Mouse (Mus musculus) cerebellum, adult 2 months (tissue): ENCODE data around the gene Arhgap42. TPM values are rescaled to one million over a fixed set of nuclear protein-coding genes. Genes with fewer than 3 reads are reported as not detected.

Experiments
- DNase-seq, 2 experiments: peaks; one replicate each; pipeline ENCODE4 v3.0.0; 2021
- H3K27ac ChIP-seq: fragments of 200-500 bp; 2 replicates; pipeline ENCODE4 v1.5.1; 2012; ENCODE audit warnings: low read length, control low read depth, inconsistent platforms; ENCODE audit not compliant: insufficient read depth
- H3K27me3 ChIP-seq: fragments of 200-500 bp; 2 replicates; pipeline ENCODE4 v1.6.1; 2012; ENCODE audit warnings: inconsistent platforms, mild to moderate bottlenecking, low read length, moderate library complexity; ENCODE audit not compliant: control insufficient read depth, insufficient read depth
- H3K4me1 ChIP-seq: fragments of 200-500 bp; 2 replicates; pipeline ENCODE4 v1.6.1; 2011; ENCODE audit warnings: low read length; ENCODE audit not compliant: control insufficient read depth, insufficient read depth
- H3K4me3 ChIP-seq: fragments of 200-500 bp; replicated peaks from 2 replicates; pipeline ENCODE3; 2011; ENCODE audit warnings: mild to moderate bottlenecking, low read depth, low read length, control low read depth; ENCODE audit not compliant: insufficient read depth
- CTCF ChIP-seq: fragments of 200-500 bp; IDR thresholded peaks from 2 replicates; pipeline ENCODE4 v1.5.1; 2011; ENCODE audit warnings: low read depth, mild to moderate bottlenecking, control low read depth, low read length, moderate library complexity, borderline replicate concordance; ENCODE audit not compliant: insufficient read depth
- POLR2A ChIP-seq: fragments of 200-500 bp; IDR thresholded peaks from 2 replicates; pipeline ENCODE4 v1.6.1; 2011; ENCODE audit warnings: low read length, control low read depth, borderline replicate concordance; ENCODE audit not compliant: insufficient read depth
- WGBS: fragments of 180-500 bp; shearing (Covaris S2); methylation state at CpG from one replicate; pipeline ENCODE4 v1.1.7; 2018; 5-methylcytosine and 5-hydroxymethylcytosine counted together
- polyA plus RNA-seq: library from polyadenylated mRNA; depleted of rRNA; stranded (reverse); fragments of >200 nt; gene quantifications from 2 replicates; pipeline ENCODE4 v1.2.3, GENCODE M21; 2012

Arhgap42 gene
- polyA plus RNA-seq, 1 experiment = 4.0 TPM

DNA sequence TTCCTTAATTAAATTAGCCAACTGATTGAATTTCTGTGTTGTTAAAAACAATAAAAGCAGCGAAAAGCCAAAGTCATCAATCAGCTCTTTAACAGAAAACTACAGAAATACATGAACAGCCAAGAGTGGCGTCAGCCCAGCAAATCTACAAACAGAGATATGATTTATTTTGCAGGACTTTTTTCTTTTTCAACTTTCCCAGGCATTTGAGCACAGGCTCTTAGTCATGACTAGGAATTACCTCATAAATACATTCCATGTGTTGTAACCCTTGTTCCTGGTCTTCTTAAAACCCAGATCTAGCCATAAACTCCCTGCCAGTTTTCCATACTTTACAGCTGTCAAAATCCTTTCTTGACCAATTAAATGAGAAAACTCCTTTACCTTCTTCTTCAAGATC is 114.7 kb downstream of the Arhgap42 start:
- TF ChIP-seq POLR2A = no peak

DNA sequence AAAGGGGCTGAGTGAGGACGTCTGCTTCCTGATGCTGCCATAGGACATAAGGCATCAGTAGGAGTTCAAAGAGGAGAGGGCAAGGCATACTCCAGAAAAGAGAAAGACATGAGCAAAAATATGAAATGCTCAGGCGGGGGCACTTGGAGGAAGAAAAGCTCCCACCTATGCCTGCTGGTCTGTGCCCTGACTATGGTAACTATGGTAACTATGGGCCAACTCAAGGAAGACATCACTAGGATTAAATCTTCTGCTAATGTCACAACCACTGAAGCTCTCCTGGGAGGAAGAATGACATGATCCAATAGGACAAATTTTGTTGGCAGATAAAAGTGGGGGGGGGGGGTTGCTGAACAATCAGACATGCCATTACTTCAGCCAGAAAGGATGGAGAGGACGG is 124.6 kb downstream of the Arhgap42 start:
- no peaks in the 10 kb centered on the region for H3K4me1 ChIP-seq
- no peak overlapping the region for H3K4me3 ChIP-seq
- 32% methylated on average over 3 of the region's 3 CpGs for WGBS
- H3K27ac ChIP-seq = no peak overlapping the region
- no peak for DNase-seq
- no peaks in the 10 kb centered on the region for H3K27me3 ChIP-seq
- TF ChIP-seq CTCF (no peak), POLR2A (no peak)

More for the DNA sequence above, 114.7 kb downstream of the Arhgap42 start:
- H3K27me3 ChIP-seq = no peaks in the 10 kb centered on the region
- 91% methylated on average over 2 of the region's 2 CpGs for WGBS
- no peak overlapping the region for H3K27ac ChIP-seq
- H3K4me1 ChIP-seq = no peaks in the 10 kb centered on the region
- no peak overlapping the region for H3K4me3 ChIP-seq
- DNase-seq = no peak

DNA sequence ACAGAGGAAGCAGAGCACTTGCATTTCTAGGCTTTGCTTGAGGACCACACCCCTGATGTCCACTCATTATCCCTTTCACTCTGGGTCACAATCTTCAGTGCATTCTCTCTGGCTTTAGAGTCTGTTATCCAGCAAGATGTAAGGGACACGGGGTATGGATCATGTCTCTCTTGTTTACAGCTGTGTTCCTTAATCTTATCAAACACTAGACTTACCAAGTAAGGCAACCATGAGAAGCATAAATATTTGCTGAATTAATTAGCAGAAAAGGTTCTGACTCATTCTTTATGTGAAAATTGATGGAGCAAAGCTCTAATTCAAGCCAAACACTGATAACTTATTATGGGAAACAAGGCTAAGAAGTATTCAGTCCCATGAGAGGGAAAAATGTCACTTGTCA is 125.1 kb downstream of the Arhgap42 start:
- WGBS = 79% methylated on average over 1 of the region's 1 CpGs
- H3K4me3 ChIP-seq = no peak overlapping the region
- no peak for TF ChIP-seq POLR2A
- no peak for TF ChIP-seq CTCF
- H3K4me1 ChIP-seq = no peaks in the 10 kb centered on the region
- no peaks in the 10 kb centered on the region for H3K27me3 ChIP-seq
- DNase-seq = no peak
- no peak overlapping the region for H3K27ac ChIP-seq

DNA sequence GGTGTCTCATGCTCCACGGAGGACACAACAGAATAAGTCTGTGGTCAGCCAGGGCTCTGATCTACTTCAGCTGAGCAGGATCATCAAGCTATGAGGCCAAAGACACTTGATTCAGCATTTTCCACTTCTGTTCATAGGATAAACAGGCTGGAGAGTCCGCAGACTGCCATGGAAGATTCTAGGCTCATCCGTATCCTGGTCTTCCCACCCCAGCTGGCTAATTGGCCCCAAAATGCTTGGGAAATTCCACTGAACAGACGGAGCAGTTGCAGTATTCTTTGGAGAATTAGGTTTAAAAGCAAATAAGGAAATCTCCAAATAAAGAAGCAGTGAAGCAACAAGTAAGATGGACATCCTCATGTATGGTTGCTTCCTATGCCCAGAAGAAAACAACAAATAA is 126.0 kb downstream of the Arhgap42 start:
- WGBS = 76% methylated on average over 4 of the region's 4 CpGs
- no peaks in the 10 kb centered on the region for H3K4me1 ChIP-seq
- H3K27me3 ChIP-seq = no peaks in the 10 kb centered on the region
- TF ChIP-seq POLR2A (no peak), CTCF (no peak)
- DNase-seq = no peak
- no peak overlapping the region for H3K4me3 ChIP-seq
- H3K27ac ChIP-seq = no peak overlapping the region

DNA sequence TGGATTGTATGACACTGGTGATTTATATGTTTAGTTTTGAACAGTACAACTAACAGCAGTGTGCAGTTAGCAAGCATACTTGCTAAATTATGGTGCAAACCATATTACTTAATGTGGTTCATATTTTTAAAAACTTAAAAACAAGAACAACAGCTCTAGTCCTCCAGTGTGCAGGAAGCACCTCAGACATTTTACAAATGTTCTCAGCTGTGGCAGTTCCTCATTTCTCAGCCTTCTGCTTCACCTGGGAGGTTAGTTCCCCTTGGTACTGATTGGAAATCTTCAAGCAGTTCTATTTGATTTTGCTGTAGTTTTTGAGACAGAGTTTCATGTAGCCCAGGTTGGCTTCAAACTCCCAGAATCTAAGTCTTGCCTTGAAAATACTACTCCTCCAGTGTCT is 131.2 kb downstream of the Arhgap42 start:
- TF ChIP-seq POLR2A (no peak), CTCF (no peak)
- no peak for DNase-seq
- Histone ChIP-seq H3K27me3 (no peaks in the 10 kb centered on the region), H3K4me1 (no peaks in the 10 kb centered on the region), H3K4me3 (no peak overlapping the region), H3K27ac (no peak overlapping the region)

DNA sequence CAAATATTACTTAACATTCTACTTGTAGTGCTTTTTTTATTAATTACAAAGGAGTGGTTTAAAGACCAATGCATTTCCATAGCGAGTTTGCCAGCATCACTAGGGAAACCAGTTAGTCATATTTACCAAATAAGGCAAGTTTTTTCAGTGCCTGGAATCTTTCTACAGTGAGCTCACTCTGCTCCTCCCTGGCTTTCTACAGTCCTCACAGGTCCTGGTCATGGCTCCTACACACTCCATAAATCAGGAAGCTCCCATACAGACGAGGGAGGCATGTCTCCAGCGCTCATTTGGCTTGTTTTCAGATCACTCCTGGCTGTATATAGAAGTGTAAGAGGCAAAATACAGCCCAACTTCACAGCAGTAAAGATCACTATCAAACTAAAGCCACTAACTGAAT is 134.1 kb downstream of the Arhgap42 start:
- 71% methylated on average over 3 of the region's 3 CpGs for WGBS

DNA sequence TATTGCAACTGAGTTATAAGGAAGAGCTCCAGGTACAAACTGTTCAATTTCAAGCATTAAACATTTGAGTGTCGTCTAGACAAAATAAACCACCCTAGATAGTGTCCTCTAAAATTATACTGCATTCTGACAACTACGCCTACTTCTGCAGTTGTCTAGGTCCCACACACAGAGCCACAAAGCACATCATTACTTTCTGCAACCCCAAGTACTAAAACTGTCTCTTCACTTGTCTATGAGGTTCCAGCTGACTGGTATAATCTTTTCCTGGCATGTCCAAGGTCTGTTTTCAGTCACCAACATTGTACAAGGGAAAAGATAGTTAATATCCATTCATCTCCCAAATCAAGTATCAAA is 136.8 kb downstream of the Arhgap42 start:
- no peak for DNase-seq
- H3K27me3 ChIP-seq = no peaks in the 10 kb centered on the region
- no peaks in the 10 kb centered on the region for H3K4me1 ChIP-seq
- H3K4me3 ChIP-seq = no peak overlapping the region
- no peak overlapping the region for H3K27ac ChIP-seq
- 99% methylated on average over 2 of the region's 2 CpGs for WGBS
- TF ChIP-seq CTCF (no peak), POLR2A (no peak)

More for the DNA sequence above, 134.1 kb downstream of the Arhgap42 start:
- H3K27ac ChIP-seq = no peak overlapping the region
- no peak overlapping the region for H3K4me3 ChIP-seq
- DNase-seq = no peak
- TF ChIP-seq POLR2A = no peak
- TF ChIP-seq CTCF = no peak
- H3K27me3 ChIP-seq = no peaks in the 10 kb centered on the region
- H3K4me1 ChIP-seq = no peaks in the 10 kb centered on the region

DNA sequence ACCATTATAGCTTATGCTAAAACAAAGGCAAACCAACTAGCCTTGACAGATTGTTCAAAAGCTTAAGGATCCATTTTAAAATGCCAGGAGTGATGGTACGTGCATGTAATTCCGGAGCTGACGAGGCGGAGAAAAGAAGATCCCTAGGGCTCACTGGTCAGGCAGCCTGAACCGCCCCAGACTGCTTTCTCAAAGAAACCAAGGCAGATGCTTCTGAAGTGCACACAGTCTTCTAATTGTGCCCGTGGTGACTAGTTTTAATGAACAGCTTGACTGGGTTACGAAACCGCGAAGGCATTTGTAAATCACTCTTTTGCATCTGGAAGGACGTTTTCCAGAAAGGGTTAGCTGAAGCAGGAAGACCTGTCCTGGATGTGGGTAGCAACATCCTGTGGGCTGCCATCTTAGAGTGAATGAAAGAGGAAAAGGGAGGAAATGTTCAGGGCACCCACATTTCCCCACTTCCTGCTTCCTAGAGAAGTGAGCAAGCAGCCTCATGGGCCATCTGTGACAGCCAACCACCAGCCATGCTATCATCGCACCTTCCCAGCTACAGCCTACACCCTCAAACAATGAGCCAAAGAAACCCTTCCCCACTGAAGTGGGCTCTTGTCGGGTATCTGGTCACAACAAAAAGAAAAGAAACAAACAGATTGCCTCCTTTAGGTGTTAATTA is 137.3 kb downstream of the Arhgap42 start:
- Histone ChIP-seq H3K4me1 (no peaks in the 10 kb centered on the region), H3K27ac (no peak overlapping the region), H3K4me3 (no peak overlapping the region), H3K27me3 (no peaks in the 10 kb centered on the region)
- TF ChIP-seq POLR2A = no peak
- TF ChIP-seq CTCF = no peak
- DNase-seq = no peak
- 63% methylated on average over 12 of the region's 12 CpGs for WGBS

DNA sequence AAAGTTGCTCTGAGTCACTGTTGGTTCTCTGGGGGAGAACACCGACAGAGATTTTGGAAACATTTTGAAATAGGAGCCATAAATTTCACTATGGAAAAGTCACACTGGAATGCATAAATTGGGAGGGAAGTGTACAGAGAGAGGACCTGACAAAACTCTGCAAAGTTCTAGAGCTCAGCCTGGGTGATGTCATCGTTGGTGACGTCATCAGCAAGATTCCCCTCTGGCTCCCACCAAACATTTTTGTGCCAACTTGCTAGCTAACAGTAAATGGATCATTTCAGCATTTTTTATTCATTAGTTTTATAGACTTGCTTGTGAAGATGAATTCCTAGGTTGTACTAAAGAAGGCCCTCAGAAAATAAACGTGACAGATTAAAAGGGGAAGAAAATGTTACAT is 137.8 kb downstream of the Arhgap42 start:
- DNase-seq = no peak
- 77% methylated on average over 4 of the region's 4 CpGs for WGBS
- H3K4me1 ChIP-seq = no peaks in the 10 kb centered on the region
- no peak overlapping the region for H3K4me3 ChIP-seq
- no peak for TF ChIP-seq CTCF
- no peak for TF ChIP-seq POLR2A
- no peak overlapping the region for H3K27ac ChIP-seq
- no peaks in the 10 kb centered on the region for H3K27me3 ChIP-seq
